Mouse (Mus musculus): ENCODE measurements around the gene 2310057N15Rik. TPM values are rescaled to one million over a fixed set of nuclear protein-coding genes. Genes with fewer than 3 reads are reported as not detected.

2310057N15Rik gene
- polyA plus RNA-seq (2012; rRNA removed; ENCODE audit: low replicate concordance): not detected in 2 replicates

DNA sequence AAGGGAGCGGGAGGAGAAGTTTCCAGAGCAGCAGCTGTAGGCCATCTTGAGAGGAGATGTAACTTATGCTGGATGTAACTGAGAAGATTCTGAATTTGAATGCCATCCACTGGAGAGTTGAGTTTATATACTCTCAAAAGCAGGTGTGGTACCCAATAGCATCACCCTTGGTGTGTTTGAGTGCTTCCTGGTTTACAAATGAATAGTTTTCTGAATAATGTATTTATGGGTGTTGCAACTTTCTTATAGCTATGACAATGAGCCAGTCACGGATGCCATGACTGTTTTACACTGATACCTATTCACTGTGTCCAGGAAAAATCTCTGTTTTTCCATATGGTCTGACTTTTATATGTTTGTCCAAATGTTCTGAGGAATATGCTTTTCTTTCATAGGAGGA, at the start of gene 2310057N15Rik:
Gene 2310057N15Rik, minus strand, starts transcription at position 101 of the 400 bp plus-strand sequence.

GRCm38 (mm10) chr16:88820066-88820465, 46.1 kb upstream of the 2310057N15Rik start, which contains the start of gene Krtap15:
Gene Krtap15 (plus strand): TSS chr16:88820215.

GRCm38 (mm10) chr16:88811827-88812226, 37.8 kb upstream of the 2310057N15Rik start, which contains the start of gene Gm20741:
Gene Gm20741 (minus strand): TSS chr16:88812220.

GRCm38 (mm10) chr16:88777596-88777995, 3.6 kb upstream of the 2310057N15Rik start, which contains the start of gene Gm5965:
Gene Gm5965 (plus strand): TSS chr16:88777896.

GRCm38 (mm10) chr16:88758547-88758946, 15.5 kb downstream of the 2310057N15Rik start, which contains the start of gene 2310034C09Rik:
Gene 2310034C09Rik (plus strand): TSS chr16:88758847.

GRCm38 (mm10) chr16:88751535-88751934, 22.5 kb downstream of the 2310057N15Rik start, which contains the start of gene Krtap13:
Gene Krtap13 (minus strand): TSS chr16:88751635.

GRCm38 (mm10) chr16:88728812-88729275, 45.2 kb downstream of the 2310057N15Rik start, which contains the start of gene Krtap13-1:
Gene Krtap13-1 (plus strand): TSS chr16:88728862.

Other genes starting within 250 kb of the 2310057N15Rik start
- 0.10 and 6.5 TPM in 2 replicates for gene Cldn8, start 211.0 kb downstream of the 2310057N15Rik start, polyA plus RNA-seq (2012; rRNA removed; ENCODE audit: low replicate concordance)
- gene Krtap24-1, start 161.9 kb downstream of the 2310057N15Rik start, polyA plus RNA-seq (2012; rRNA removed; ENCODE audit: low replicate concordance): not detected in 2 replicates
- not detected in 2 replicates for gene 2310079G19Rik, start 146.5 kb downstream of the 2310057N15Rik start, polyA plus RNA-seq (2012; rRNA removed; ENCODE audit: low replicate concordance)
- not detected in 2 replicates for gene Krtap26-1, start 126.4 kb downstream of the 2310057N15Rik start, polyA plus RNA-seq (2012; rRNA removed; ENCODE audit: low replicate concordance)
- not detected in 2 replicates for gene Krtap27-1, start 102.5 kb downstream of the 2310057N15Rik start, polyA plus RNA-seq (2012; rRNA removed; ENCODE audit: low replicate concordance)
- not detected in 2 replicates for gene 2310061N02Rik, start 66.2 kb downstream of the 2310057N15Rik start, polyA plus RNA-seq (2012; rRNA removed; ENCODE audit: low replicate concordance)
- not detected in 2 replicates for gene Krtap13-1, start 45.3 kb downstream of the 2310057N15Rik start, polyA plus RNA-seq (2012; rRNA removed; ENCODE audit: low replicate concordance)
- not detected in 2 replicates for gene Krtap13, start 22.6 kb downstream of the 2310057N15Rik start, polyA plus RNA-seq (2012; rRNA removed; ENCODE audit: low replicate concordance)
- not detected in 2 replicates for gene 2310034C09Rik, start 15.4 kb downstream of the 2310057N15Rik start, polyA plus RNA-seq (2012; rRNA removed; ENCODE audit: low replicate concordance)
- gene Gm5965, start 3.7 kb upstream of the 2310057N15Rik start, polyA plus RNA-seq (2012; rRNA removed; ENCODE audit: low replicate concordance): not detected in 2 replicates
- not detected in 2 replicates for gene Gm20741, start 38.0 kb upstream of the 2310057N15Rik start, polyA plus RNA-seq (2012; rRNA removed; ENCODE audit: low replicate concordance)
- gene Krtap15, start 46.0 kb upstream of the 2310057N15Rik start, polyA plus RNA-seq (2012; rRNA removed; ENCODE audit: low replicate concordance): not detected in 2 replicates
- not detected in 2 replicates for gene Krtap14, start 51.9 kb upstream of the 2310057N15Rik start, polyA plus RNA-seq (2012; rRNA removed; ENCODE audit: low replicate concordance)
- gene Krtap19-1, start 95.2 kb upstream of the 2310057N15Rik start, polyA plus RNA-seq (2012; rRNA removed; ENCODE audit: low replicate concordance): not detected in 2 replicates
- not detected in 2 replicates for gene Krtap19-2, start 100.1 kb upstream of the 2310057N15Rik start, polyA plus RNA-seq (2012; rRNA removed; ENCODE audit: low replicate concordance)
- not detected in 2 replicates for gene Krtap19-3, start 103.8 kb upstream of the 2310057N15Rik start, polyA plus RNA-seq (2012; rRNA removed; ENCODE audit: low replicate concordance)
- not detected in 2 replicates for gene Krtap19-4, start 110.9 kb upstream of the 2310057N15Rik start, polyA plus RNA-seq (2012; rRNA removed; ENCODE audit: low replicate concordance)
- not detected in 2 replicates for gene Krtap19-5, start 122.3 kb upstream of the 2310057N15Rik start, polyA plus RNA-seq (2012; rRNA removed; ENCODE audit: low replicate concordance)
- gene Krtap19-9b, start 158.1 kb upstream of the 2310057N15Rik start, polyA plus RNA-seq (2012; rRNA removed; ENCODE audit: low replicate concordance): not detected in 2 replicates
- not detected in 2 replicates for gene Krtap16-3, start 188.7 kb upstream of the 2310057N15Rik start, polyA plus RNA-seq (2012; rRNA removed; ENCODE audit: low replicate concordance)
- not detected in 2 replicates for gene Krtap22-2, start 236.6 kb upstream of the 2310057N15Rik start, polyA plus RNA-seq (2012; rRNA removed; ENCODE audit: low replicate concordance)
- gene Gm10229, start 241.1 kb upstream of the 2310057N15Rik start, polyA plus RNA-seq (2012; rRNA removed; ENCODE audit: low replicate concordance): not detected in 2 replicates